Mouse (Mus musculus): ENCODE measurements around the gene Apoo.
"Not testable (repeated sequence)": the region's sequence is repeated elsewhere in the genome, so short reads cannot be mapped to it uniquely, and the experiment has no call there.

Gene Apoo

GRCm38 (mm10) chrX:94366670-94367241 is at the start of gene Apoo, which contains the start of gene Fam90a1b:
TSS of gene Apoo (plus strand) at chrX:94367117.
TSS of gene Fam90a1b (minus strand) at chrX:94366777.
- in situ Hi-C loops (cut with MboI, MseI) = no loop called here

- in situ Hi-C loops (cut with MboI, MseI) = no loop called here
These were observed 45.6 kb upstream of the Apoo start for GRCm38 (mm10) chrX:94321036-94321902.

- in situ Hi-C loops (cut with MboI, MseI) = not testable (repeated sequence)
These were observed 23.3 kb upstream of the Apoo start for GRCm38 (mm10) chrX:94343638-94344037.

- in situ Hi-C loops (cut with MboI, MseI) = no loop called here
These were observed 1.5 kb upstream of the Apoo start for GRCm38 (mm10) chrX:94365381-94365925.

GRCm38 (mm10) chrX:94366029-94366428 is 888 bp upstream of the Apoo start:
- in situ Hi-C loops (cut with MboI, MseI) = no loop called here

- in situ Hi-C loops (cut with MboI, MseI) = no loop called here
These were observed 331 bp downstream of the Apoo start for GRCm38 (mm10) chrX:94367248-94367647.

GRCm38 (mm10) chrX:94378734-94379133 is 11.8 kb downstream of the Apoo start:
- in situ Hi-C loops (cut with MboI, MseI) = no loop called here

GRCm38 (mm10) chrX:94408975-94409374 is 42.1 kb downstream of the Apoo start:
- in situ Hi-C loops (cut with MboI, MseI) = no loop called here

GRCm38 (mm10) chrX:94420210-94420609 is 53.3 kb downstream of the Apoo start:
- in situ Hi-C loops (cut with MboI, MseI) = no loop called here

- in situ Hi-C loops (cut with MboI, MseI) = loop anchor here (25.0 kb wide), 1 partner anchor 406 kb away; no protein-coding TSS in a partner anchor
These were observed 64.8 kb downstream of the Apoo start for GRCm38 (mm10) chrX:94431548-94432375.

GRCm38 (mm10) chrX:94445427-94445826 is 78.5 kb downstream of the Apoo start:
- in situ Hi-C loops (cut with MboI, MseI) = loop anchor here (25.0 kb wide), 1 partner anchor 392 kb away; no protein-coding TSS in a partner anchor

- in situ Hi-C loops (cut with MboI, MseI) = loop anchor here (25.0 kb wide), 1 partner anchor 391 kb away; no protein-coding TSS in a partner anchor
These were observed 79.1 kb downstream of the Apoo start for GRCm38 (mm10) chrX:94446021-94446420.

GRCm38 (mm10) chrX:94450047-94450881 is 83.3 kb downstream of the Apoo start:
- in situ Hi-C loops (cut with MboI, MseI) = not testable (repeated sequence)

- in situ Hi-C loops (cut with MboI, MseI) = no loop called here
These were observed 92.4 kb downstream of the Apoo start for GRCm38 (mm10) chrX:94459346-94459745.

GRCm38 (mm10) chrX:94461513-94461912 is 94.6 kb downstream of the Apoo start:
- in situ Hi-C loops (cut with MboI, MseI) = not testable (repeated sequence)

- in situ Hi-C loops (cut with MboI, MseI) = not testable (repeated sequence)
These were observed 95.9 kb downstream of the Apoo start for GRCm38 (mm10) chrX:94462604-94463429.
